Mouse (Mus musculus): ENCODE measurements around the gene Rdh19. TPM values are rescaled to one million over a fixed set of nuclear protein-coding genes. Genes with fewer than 3 reads are reported as not detected.
"Not testable (repeated sequence)": the region's sequence is repeated elsewhere in the genome, so short reads cannot be mapped to it uniquely, and the experiment has no call there.

Rdh19 gene
- total RNA-seq (2014; rRNA removed) (not detected in 2 replicates), polyA plus RNA-seq (2015; fragmentation: Nextera tagmentation; extraction: Ambion mirVana) (not detected in 2 replicates)

GRCm38 (mm10) chr10:127849628-127850027, at the start of gene Rdh19:
Gene Rdh19 (plus strand): TSS chr10:127849928.
- H3K27me3 ChIP-seq (ENCODE audit: insufficient read depth, low read length): no peaks in the 10 kb centered on the region
- WGBS: 84% methylated on average over 1 of the region's 1 CpGs
- TF ChIP-seq CTCF (IDR thresholded peaks at IDR 0.05): no peak
- DNase-seq (ENCODE audit: low spot score) (no peak), ATAC-seq (ENCODE audit: low FRiP score) (no peak)
- H3K4me2 ChIP-seq (ENCODE audit: low read depth, low read length, poor library complexity, severe bottlenecking): no peak within 1 kb of the TSS
- H3K27ac ChIP-seq (ENCODE audit: low read depth, low read length): no peak within 1 kb of the TSS
- no peak within 1 kb of the TSS for H3K4me3 ChIP-seq (ENCODE audit: low read depth, low read length)
- no peaks in the 10 kb centered on the region for H3K9me3 ChIP-seq (ENCODE audit: low read length)
- H3K9ac ChIP-seq (replicated peaks; ENCODE audit: low read length, poor library complexity, severe bottlenecking): no peak within 1 kb of the TSS
- H3K4me1 ChIP-seq (ENCODE audit: insufficient read depth, low read length): no peaks in the 10 kb centered on the region
- no peaks in the 10 kb centered on the region for H3K36me3 ChIP-seq (ENCODE audit: insufficient read depth, low read length)

DNA sequence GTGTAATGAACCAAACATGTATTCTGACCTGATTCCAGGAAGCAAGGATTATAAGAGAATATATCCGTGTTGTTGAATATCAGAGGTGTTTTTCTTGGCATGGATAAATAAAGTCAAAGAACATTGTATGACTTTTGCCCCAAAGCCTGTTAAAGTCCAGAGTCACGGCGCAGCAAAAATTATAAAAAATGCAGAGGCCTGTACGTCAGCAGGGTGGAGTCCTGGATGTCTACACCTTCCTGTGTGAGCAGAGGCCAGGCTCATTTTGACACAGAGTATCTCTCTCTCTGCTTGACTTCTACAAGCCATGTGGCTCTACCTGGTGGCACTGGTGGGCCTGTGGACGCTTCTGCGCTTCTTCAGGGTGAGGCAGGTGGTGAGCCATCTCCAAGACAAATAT, 48.8 kb upstream of the Rdh19 start, which contains the start of gene Rdh16:
Rdh16 (plus strand) TSS at position 262 of the 400 bp plus-strand sequence.
- Histone ChIP-seq H3K4me3 (ENCODE audit: low read depth, low read length) (no peak within 1 kb of the TSS), H3K9me3 (ENCODE audit: low read length) (no peaks in the 10 kb centered on the region), H3K27ac (ENCODE audit: low read depth, low read length) (no peak within 1 kb of the TSS), H3K4me2 (ENCODE audit: low read depth, low read length, poor library complexity, severe bottlenecking) (no peak within 1 kb of the TSS), H3K36me3 (ENCODE audit: insufficient read depth, low read length) (no peaks in the 10 kb centered on the region), H3K9ac (replicated peaks; ENCODE audit: low read length, poor library complexity, severe bottlenecking) (no peak within 1 kb of the TSS), H3K27me3 (ENCODE audit: insufficient read depth, low read length) (no peaks in the 10 kb centered on the region), H3K4me1 (ENCODE audit: insufficient read depth, low read length) (no peaks in the 10 kb centered on the region)
- DNase-seq (ENCODE audit: low spot score) (no peak), ATAC-seq (ENCODE audit: low FRiP score) (no peak)
- 88% methylated on average over 6 of the region's 6 CpGs for WGBS
- no peak for TF ChIP-seq CTCF (IDR thresholded peaks at IDR 0.05)

GRCm38 (mm10) chr10:127801612-127802011, 48.1 kb upstream of the Rdh19 start:
- ATAC-seq (ENCODE audit: low FRiP score) (no peak), DNase-seq (ENCODE audit: low spot score) (no peak)
- WGBS: 92% methylated on average over 2 of the region's 2 CpGs
- no peaks in the 10 kb centered on the region for H3K27me3 ChIP-seq (ENCODE audit: insufficient read depth, low read length)
- no peak overlapping the region for H3K4me3 ChIP-seq (ENCODE audit: low read depth, low read length)
- TF ChIP-seq CTCF (IDR thresholded peaks at IDR 0.05): no peak
- no peak overlapping the region for H3K27ac ChIP-seq (ENCODE audit: low read depth, low read length)
- no peak overlapping the region for H3K9ac ChIP-seq (replicated peaks; ENCODE audit: low read length, poor library complexity, severe bottlenecking)
- H3K4me2 ChIP-seq (ENCODE audit: low read depth, low read length, poor library complexity, severe bottlenecking): no peak overlapping the region
- no peaks in the 10 kb centered on the region for H3K36me3 ChIP-seq (ENCODE audit: insufficient read depth, low read length)
- no peaks in the 10 kb centered on the region for H3K4me1 ChIP-seq (ENCODE audit: insufficient read depth, low read length)
- H3K9me3 ChIP-seq (ENCODE audit: low read length): no peaks in the 10 kb centered on the region

- WGBS: 79% methylated on average over 5 of the region's 5 CpGs
- Histone ChIP-seq H3K27me3 (ENCODE audit: insufficient read depth, low read length) (no peaks in the 10 kb centered on the region), H3K27ac (ENCODE audit: low read depth, low read length) (no peak overlapping the region), H3K4me2 (ENCODE audit: low read depth, low read length, poor library complexity, severe bottlenecking) (no peak overlapping the region), H3K9ac (replicated peaks; ENCODE audit: low read length, poor library complexity, severe bottlenecking) (no peak overlapping the region), H3K4me1 (ENCODE audit: insufficient read depth, low read length) (no peaks in the 10 kb centered on the region), H3K36me3 (ENCODE audit: insufficient read depth, low read length) (no peaks in the 10 kb centered on the region), H3K4me3 (ENCODE audit: low read depth, low read length) (no peak overlapping the region), H3K9me3 (ENCODE audit: low read length) (no peaks in the 10 kb centered on the region)
- ATAC-seq (ENCODE audit: low FRiP score) (no peak), DNase-seq (ENCODE audit: low spot score) (no peak)
- no peak for TF ChIP-seq CTCF (IDR thresholded peaks at IDR 0.05)
Measured at GRCm38 (mm10) chr10:127802236-127802635, 47.5 kb upstream of the Rdh19 start.

- H3K9ac ChIP-seq (replicated peaks; ENCODE audit: low read length, poor library complexity, severe bottlenecking): no peak overlapping the region
- H3K27me3 ChIP-seq (ENCODE audit: insufficient read depth, low read length): no peaks in the 10 kb centered on the region
- 51% methylated on average over 7 of the region's 7 CpGs for WGBS
- no peaks in the 10 kb centered on the region for H3K4me1 ChIP-seq (ENCODE audit: insufficient read depth, low read length)
- DNase-seq (ENCODE audit: low spot score): no peak
- H3K27ac ChIP-seq (ENCODE audit: low read depth, low read length): no peak overlapping the region
- no peak for TF ChIP-seq CTCF (IDR thresholded peaks at IDR 0.05)
- no peaks in the 10 kb centered on the region for H3K9me3 ChIP-seq (ENCODE audit: low read length)
- H3K4me2 ChIP-seq (ENCODE audit: low read depth, low read length, poor library complexity, severe bottlenecking): no peak overlapping the region
- no peak overlapping the region for H3K4me3 ChIP-seq (ENCODE audit: low read depth, low read length)
- no peak for ATAC-seq (ENCODE audit: low FRiP score)
- H3K36me3 ChIP-seq (ENCODE audit: insufficient read depth, low read length): no peaks in the 10 kb centered on the region
Measured at GRCm38 (mm10) chr10:127804416-127804815, 45.3 kb upstream of the Rdh19 start.

DNA sequence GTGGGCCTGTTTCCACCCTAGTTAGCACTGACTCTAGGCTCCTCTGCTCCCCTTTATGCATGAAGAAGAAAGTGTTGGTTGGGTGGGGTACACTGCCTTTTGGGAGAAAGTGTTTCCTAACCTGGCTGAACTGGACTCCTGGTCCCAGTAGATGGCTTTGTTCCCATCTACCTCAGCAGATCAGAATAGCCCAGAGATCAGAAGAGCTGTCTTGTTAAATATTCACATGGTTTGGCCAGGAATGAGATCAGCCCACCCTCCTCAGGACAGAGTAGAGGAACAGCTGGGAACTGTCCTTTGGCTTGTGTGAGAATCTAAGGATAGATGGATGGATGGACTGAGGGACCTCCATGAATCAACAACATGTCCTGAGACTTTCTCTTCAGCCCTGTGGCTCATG, 33.8 kb upstream of the Rdh19 start:
- no peak overlapping the region for H3K4me2 ChIP-seq (ENCODE audit: low read depth, low read length, poor library complexity, severe bottlenecking)
- ATAC-seq (ENCODE audit: low FRiP score): no peak
- no peaks in the 10 kb centered on the region for H3K9me3 ChIP-seq (ENCODE audit: low read length)

GRCm38 (mm10) chr10:127817268-127817910, 32.3 kb upstream of the Rdh19 start:
- not testable (repeated sequence) for H3K36me3 ChIP-seq (ENCODE audit: insufficient read depth, low read length); ATAC-seq (ENCODE audit: low FRiP score); H3K4me2 ChIP-seq (ENCODE audit: low read depth, low read length, poor library complexity, severe bottlenecking); H3K4me3 ChIP-seq (ENCODE audit: low read depth, low read length); DNase-seq (ENCODE audit: low spot score); H3K9ac ChIP-seq (replicated peaks; ENCODE audit: low read length, poor library complexity, severe bottlenecking); H3K27me3 ChIP-seq (ENCODE audit: insufficient read depth, low read length); H3K9me3 ChIP-seq (ENCODE audit: low read length); H3K27ac ChIP-seq (ENCODE audit: low read depth, low read length); H3K4me1 ChIP-seq (ENCODE audit: insufficient read depth, low read length)
- 82% methylated on average over 4 of the region's 4 CpGs for WGBS

More for the DNA sequence above, 33.8 kb upstream of the Rdh19 start:
- DNase-seq (ENCODE audit: low spot score): no peak
- Histone ChIP-seq H3K9ac (replicated peaks; ENCODE audit: low read length, poor library complexity, severe bottlenecking) (no peak overlapping the region), H3K4me1 (ENCODE audit: insufficient read depth, low read length) (no peaks in the 10 kb centered on the region), H3K27me3 (ENCODE audit: insufficient read depth, low read length) (no peaks in the 10 kb centered on the region), H3K4me3 (ENCODE audit: low read depth, low read length) (no peak overlapping the region), H3K27ac (ENCODE audit: low read depth, low read length) (no peak overlapping the region), H3K36me3 (ENCODE audit: insufficient read depth, low read length) (no peaks in the 10 kb centered on the region)
- TF ChIP-seq CTCF (IDR thresholded peaks at IDR 0.05): no peak

GRCm38 (mm10) chr10:127821806-127822205, 27.9 kb upstream of the Rdh19 start:
- not testable (repeated sequence) for H3K4me3 ChIP-seq (ENCODE audit: low read depth, low read length); DNase-seq (ENCODE audit: low spot score); H3K27me3 ChIP-seq (ENCODE audit: insufficient read depth, low read length); H3K9me3 ChIP-seq (ENCODE audit: low read length); ATAC-seq (ENCODE audit: low FRiP score); H3K4me2 ChIP-seq (ENCODE audit: low read depth, low read length, poor library complexity, severe bottlenecking); H3K9ac ChIP-seq (replicated peaks; ENCODE audit: low read length, poor library complexity, severe bottlenecking); H3K4me1 ChIP-seq (ENCODE audit: insufficient read depth, low read length); H3K27ac ChIP-seq (ENCODE audit: low read depth, low read length); H3K36me3 ChIP-seq (ENCODE audit: insufficient read depth, low read length)
- WGBS: 91% methylated on average over 2 of the region's 2 CpGs
